8 mouse cellular contexts compared by ENCODE assay signal in the genomic region with DNA sequence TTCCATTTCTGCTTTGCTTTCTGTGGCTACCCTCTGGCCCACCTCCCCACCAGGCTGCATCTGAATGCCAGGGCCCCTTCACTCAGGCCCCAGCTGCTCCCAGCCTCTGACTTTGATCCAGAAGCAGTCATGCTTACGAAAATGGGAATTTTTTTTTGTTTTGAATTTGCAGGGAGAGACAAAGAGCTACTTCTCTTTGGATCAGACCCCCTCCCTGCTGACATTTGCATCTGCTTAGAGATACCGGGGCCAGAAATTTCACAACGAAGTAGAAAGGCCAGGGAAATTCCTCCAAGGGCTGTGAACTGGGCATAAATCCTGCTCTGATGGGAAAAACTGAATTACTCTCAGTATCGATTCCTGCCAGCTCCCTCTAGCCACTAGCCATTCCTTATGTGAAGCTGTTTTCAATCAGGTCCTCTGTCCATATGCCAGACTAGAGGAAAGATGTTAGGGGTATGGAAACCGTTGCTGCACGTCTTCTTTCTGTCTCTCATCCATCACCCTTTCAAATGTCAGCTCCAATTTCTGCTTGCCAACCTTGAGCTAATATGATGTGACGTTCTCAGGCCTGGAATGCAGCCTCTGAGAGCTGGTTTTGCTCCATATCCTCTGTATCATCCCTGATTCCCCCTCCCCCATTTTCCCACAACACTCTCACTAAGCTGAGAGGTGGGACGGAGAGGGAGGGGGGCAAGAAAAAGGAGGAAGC.
DNase-seq lines count a peak whose midpoint lies in the region; ATAC-seq and TF ChIP-seq lines count a peak whose summit lies in the region.

No protein-coding gene starts in this region.

- no peaks in the 10 kb centered on the region for H3K36me3 ChIP-seq in lung, embryonic 14.5 days (ENCODE audit: insufficient read depth)
- H3K36me3 ChIP-seq in limb, embryonic 12.5 days: no peaks in the 10 kb centered on the region
- no peaks in the 10 kb centered on the region for H3K36me3 ChIP-seq in liver, embryonic 12.5 days

- no peak overlapping the region for H3K4me2 ChIP-seq in lung, embryonic 14.5 days
- no peak overlapping the region for H3K4me2 ChIP-seq in limb, embryonic 12.5 days
- no peak overlapping the region for H3K4me2 ChIP-seq in liver, embryonic 12.5 days

- ATAC-seq in lung, embryonic 14.5 days (ENCODE audit: insufficient read depth): no peak
- ATAC-seq in limb, embryonic 12.5 days (ENCODE audit: insufficient number of reproducible peaks, insufficient read depth, low FRiP score, low TSS enrichment, low read depth): no peak
- no peak for ATAC-seq in granulocyte monocyte progenitor cell, adult 5-6 weeks (replicated peaks; ENCODE audit: poor library complexity, severe bottlenecking)
- ATAC-seq in liver, embryonic 12.5 days: no peak

- H3K4me1 ChIP-seq in lung, embryonic 14.5 days (ENCODE audit: insufficient read depth): peaks cover 23% of the 10 kb centered on the region
- no peaks in the 10 kb centered on the region for H3K4me1 ChIP-seq in lung, adult 2 months (ENCODE audit: control insufficient read depth, insufficient read depth, low read length)
- H3K4me1 ChIP-seq in limb, embryonic 12.5 days (replicated peaks): peaks cover 18% of the 10 kb centered on the region
- H3K4me1 ChIP-seq in liver, embryonic 12.5 days: no peaks in the 10 kb centered on the region

- H3K27me3 ChIP-seq in lung, embryonic 14.5 days (ENCODE audit: insufficient read depth, low read length): no peaks in the 10 kb centered on the region
- no peaks in the 10 kb centered on the region for H3K27me3 ChIP-seq in limb, embryonic 12.5 days
- H3K27me3 ChIP-seq in liver, embryonic 12.5 days (replicated peaks): no peaks in the 10 kb centered on the region

- 17% methylated on average over 8 of the region's 8 CpGs for WGBS in lung, embryonic 14.5 days
- 49% methylated on average over 8 of the region's 8 CpGs for WGBS in lung, adult 2 months
- 28% methylated on average over 8 of the region's 8 CpGs for WGBS in limb, embryonic 12.5 days
- 48% methylated on average over 8 of the region's 8 CpGs for WGBS in liver, embryonic 12.5 days (ENCODE audit: insufficient replicate concordance)

- no peak overlapping the region for H3K4me3 ChIP-seq in lung, embryonic 14.5 days (ENCODE audit: low read depth, low read length)
- H3K4me3 ChIP-seq in lung, adult 2 months (replicated peaks; ENCODE audit: extremely low read depth, low read depth, low read length): no peak overlapping the region
- H3K4me3 ChIP-seq in gastrocnemius, adult 2 months: no peak overlapping the region
- no peak overlapping the region for H3K4me3 ChIP-seq in limb, embryonic 12.5 days (replicated peaks)
- no peak overlapping the region for H3K4me3 ChIP-seq in liver, embryonic 12.5 days

- TF ChIP-seq CTCF in lung, embryonic 14.5 days (IDR thresholded peaks at IDR 0.05; ENCODE audit: low read depth): no peak
- no peak for TF ChIP-seq CTCF in lung, adult 2 months (IDR thresholded peaks at IDR 0.05; ENCODE audit: insufficient read depth, low read length)
- no peak for TF ChIP-seq CTCF in gastrocnemius, adult 2 months (IDR thresholded peaks at IDR 0.05)

- no peaks in the 10 kb centered on the region for H3K9me3 ChIP-seq in lung, embryonic 14.5 days (ENCODE audit: low read depth, low read length)
- peaks cover 5% of the 10 kb centered on the region; the same call in 1 of the 2 replicates for H3K9me3 ChIP-seq in limb, embryonic 12.5 days
- H3K9me3 ChIP-seq in liver, embryonic 12.5 days (replicated peaks): peaks cover 4% of the 10 kb centered on the region; the same call in 1 of the 2 replicates

- TF ChIP-seq POLR2A in lung, adult 2 months (IDR thresholded peaks at IDR 0.05; ENCODE audit: borderline replicate concordance, extremely low read depth, low read depth, low read length): no peak

- H3K9ac ChIP-seq in lung, embryonic 14.5 days: no peak overlapping the region
- H3K9ac ChIP-seq in limb, embryonic 12.5 days (replicated peaks): no peak overlapping the region
- H3K9ac ChIP-seq in liver, embryonic 12.5 days: no peak overlapping the region

- intact Hi-C loops in gastrocnemius, adult 2 months (cut with DNase I): no loop called here

- peak overlapping the region; percentile 70 for H3K27ac ChIP-seq in lung, embryonic 14.5 days (ENCODE audit: low read depth)
- H3K27ac ChIP-seq in gastrocnemius, adult 2 months: 0 out of 2 replicates have a peak overlapping the region, but pooled peaks have one; percentile 38
- peak overlapping the region; percentile 50; the same call in 1 of the 2 replicates for H3K27ac ChIP-seq in limb, embryonic 12.5 days
- H3K27ac ChIP-seq in liver, embryonic 12.5 days: no peak overlapping the region

- peak; percentile 66 for DNase-seq in lung, embryonic 14.5 days
- no peak for DNase-seq in lung, adult 2 months
- peak; percentile 25 for DNase-seq in gastrocnemius, adult 2 months
- DNase-seq in retina, postnatal 1 day: peak; percentile 93
- DNase-seq in layer of hippocampus, postnatal 25 days (ENCODE audit: extremely low spot score in 1 of 2, low spot score in 1 of 2): no peak

Comparison
In these comparisons a context has a peak if more than half of its experiments do, and no peak if none do; other contexts are left out.
1. DNase-seq: peak in lung, embryonic 14.5 days (single experiment), gastrocnemius, adult 2 months (single experiment) and retina, postnatal 1 day (single experiment); none in lung, adult 2 months (single experiment) and layer of hippocampus, postnatal 25 days (0 of 2).